Mouse (Mus musculus): Measurements from ENCODE around the gene Gm8897. TPM values are rescaled to one million over a fixed set of nuclear protein-coding genes. Genes with fewer than 3 reads are reported as not detected.
"Not testable (repeated sequence)": the region's sequence is repeated elsewhere in the genome, so short reads cannot be mapped to it uniquely, and the experiment has no call there.

Gm8897 gene
- total RNA-seq (2021), result not detected
- long read RNA-seq, result 0 reads

- not testable (repeated sequence) for DNase-seq (ENCODE audit: low spot score in 2 of 2)
Observed at GRCm38 (mm10) chr5:11416118-11416517, at the start of gene Gm8897. Gene Gm8897, plus strand, starts transcription at chr5:11416418.

- not testable (repeated sequence) for DNase-seq (ENCODE audit: low spot score in 2 of 2)
Observed at GRCm38 (mm10) chr5:11416691-11417090, 473 bp downstream of the Gm8897 start.

Other genes with a start within 250 kb of the Gm8897 start
- not detected for gene Gm5861, start 233.3 kb upstream of the Gm8897 start, total RNA-seq (2021)
- gene Gm8890, start 160.4 kb upstream of the Gm8897 start, total RNA-seq (2021), result not detected
- gene Speer1, start 74.9 kb upstream of the Gm8897 start, total RNA-seq (2021), result not detected
- not detected for gene Gm8906, start 86.3 kb downstream of the Gm8897 start, total RNA-seq (2021)
- gene Gm6460, start 178.5 kb downstream of the Gm8897 start, total RNA-seq (2021), result not detected